Mouse (Mus musculus) heart, postnatal 0 days (tissue): ENCODE measurements at regions not wholly inside any gene's neighbourhood (a gene's known extent, or its start where the extent isn't known, plus 50 kb on each side); places are given as distances from the start of the nearest gene placed in this dataset.
A peak's percentile ranks its signal among the peaks of the same experiment; 100 is the strongest.

Source experiments
- CTCF ChIP-seq: IDR thresholded peaks from 2 replicates; pipeline ENCODE4 v1.5.1; 2016; ENCODE audit warnings: antibody characterized with exemption, control low read depth, low read depth
- EP300 ChIP-seq: IDR thresholded peaks from 2 replicates; pipeline ENCODE4 v1.6.1; 2016; ENCODE audit warnings: antibody characterized with exemption, low read depth

- no peak for TF ChIP-seq CTCF
- 0 out of 2 replicates have a peak, but pooled peaks have one; percentile 23 for TF ChIP-seq EP300
These were observed 100.4 kb upstream of the E030018B13Rik start for GRCm38 (mm10) chr7:63816056-63816941.
